8 mouse cellular contexts compared by ENCODE assay signal in genomic region chr6:52159164-52159761, GRCm38 (mm10). TPM values are rescaled to one million over a fixed set of nuclear protein-coding genes. Genes with fewer than 3 reads are reported as not detected.
DNase-seq lines count a peak whose midpoint lies in the region; ATAC-seq and TF ChIP-seq lines count a peak whose summit lies in the region.

No protein-coding gene starts in this region.

- no peak for ATAC-seq in forebrain, embryonic 16.5 days
- 0 out of 2 replicates have a peak, but pooled peaks have one; percentile 1 for ATAC-seq in intestine, embryonic 14.5 days (replicated peaks; ENCODE audit: low FRiP score, low TSS enrichment, low read depth)
- ATAC-seq in lung, embryonic 16.5 days (ENCODE audit: low read depth) = peak; percentile 24; the same call in 1 of the 2 replicates
- no peak for ATAC-seq in monocyte, adult 5-6 weeks (replicated peaks; ENCODE audit: insufficient number of reproducible peaks, low FRiP score, low TSS enrichment, poor library complexity, severe bottlenecking)

- peak overlapping the region; percentile 69 for H3K4me3 ChIP-seq in forebrain, embryonic 10.5 days
- no peak overlapping the region for H3K4me3 ChIP-seq in forebrain, embryonic 16.5 days (replicated peaks; ENCODE audit: low read length)
- H3K4me3 ChIP-seq in intestine, embryonic 14.5 days (ENCODE audit: low read depth, low read length) = peak overlapping the region; percentile 59
- peak overlapping the region; percentile 80 for H3K4me3 ChIP-seq in lung, embryonic 16.5 days (ENCODE audit: low read length)

- WGBS in forebrain, embryonic 10.5 days = 1% methylated on average over 12 of the region's 12 CpGs
- WGBS in forebrain, embryonic 16.5 days = 3% methylated on average over 12 of the region's 12 CpGs
- 10% methylated on average over 12 of the region's 12 CpGs for WGBS in intestine, embryonic 14.5 days
- 3% methylated on average over 12 of the region's 12 CpGs for WGBS in lung, embryonic 16.5 days

- no peak overlapping the region; the same call in 1 of the 2 replicates for H3K4me2 ChIP-seq in forebrain, embryonic 16.5 days (ENCODE audit: low read length)
- H3K4me2 ChIP-seq in intestine, embryonic 14.5 days (ENCODE audit: low read length) = peak overlapping the region; percentile 70
- peak overlapping the region; percentile 96 for H3K4me2 ChIP-seq in lung, embryonic 16.5 days (ENCODE audit: low read depth, low read length)

- H3K36me3 ChIP-seq in forebrain, embryonic 10.5 days (replicated peaks) = no peaks in the 10 kb centered on the region
- H3K36me3 ChIP-seq in forebrain, embryonic 16.5 days (ENCODE audit: control insufficient read depth, insufficient read depth) = no peaks in the 10 kb centered on the region
- peaks cover 4% of the 10 kb centered on the region; the same call in 1 of the 2 replicates for H3K36me3 ChIP-seq in intestine, embryonic 14.5 days (ENCODE audit: control insufficient read depth, insufficient read depth, low read length)
- no peaks in the 10 kb centered on the region for H3K36me3 ChIP-seq in lung, embryonic 16.5 days (ENCODE audit: control insufficient read depth, insufficient read depth, low read length)

- no peak overlapping the region for H3K9ac ChIP-seq in forebrain, embryonic 16.5 days (replicated peaks; ENCODE audit: low read depth, low read length)
- H3K9ac ChIP-seq in intestine, embryonic 14.5 days (ENCODE audit: low read length) = peak overlapping the region; percentile 87
- H3K9ac ChIP-seq in lung, embryonic 16.5 days (ENCODE audit: low read length) = peak overlapping the region; percentile 85

- peaks cover 32% of the 10 kb centered on the region for H3K4me1 ChIP-seq in forebrain, embryonic 10.5 days
- H3K4me1 ChIP-seq in forebrain, embryonic 16.5 days (replicated peaks; ENCODE audit: control insufficient read depth, insufficient read depth, low read length) = peaks cover 12% of the 10 kb centered on the region
- H3K4me1 ChIP-seq in intestine, embryonic 14.5 days (replicated peaks; ENCODE audit: control insufficient read depth, insufficient read depth, low read length) = peaks cover 35% of the 10 kb centered on the region
- peaks cover 10% of the 10 kb centered on the region for H3K4me1 ChIP-seq in lung, embryonic 16.5 days (replicated peaks; ENCODE audit: control insufficient read depth, insufficient read depth, low read length)

- H3K27ac ChIP-seq in forebrain, embryonic 10.5 days = no peak overlapping the region
- no peak overlapping the region for H3K27ac ChIP-seq in forebrain, embryonic 16.5 days (ENCODE audit: low read length)
- H3K27ac ChIP-seq in intestine, embryonic 14.5 days (ENCODE audit: low read depth) = peak overlapping the region; percentile 93
- peak overlapping the region; percentile 98 for H3K27ac ChIP-seq in lung, embryonic 16.5 days (ENCODE audit: low read length)

- H3K27me3 ChIP-seq in forebrain, embryonic 10.5 days (ENCODE audit: poor library complexity, severe bottlenecking) = peaks cover 100% of the 10 kb centered on the region
- peaks cover 90% of the 10 kb centered on the region for H3K27me3 ChIP-seq in forebrain, embryonic 16.5 days (replicated peaks; ENCODE audit: control insufficient read depth, insufficient read depth, low read length)
- peaks cover 34% of the 10 kb centered on the region for H3K27me3 ChIP-seq in intestine, embryonic 14.5 days (replicated peaks; ENCODE audit: control insufficient read depth, insufficient read depth, low read length)
- H3K27me3 ChIP-seq in lung, embryonic 16.5 days (ENCODE audit: control insufficient read depth, insufficient read depth, low read depth, low read length) = peaks cover 52% of the 10 kb centered on the region

- no peak for TF ChIP-seq CTCF in brain, embryonic 14.5 days (IDR thresholded peaks at IDR 0.05; ENCODE audit: borderline replicate concordance, extremely low read depth, insufficient read depth, insufficient read length)

- DNase-seq in forebrain, embryonic 10.5 days (ENCODE audit: extremely low spot score, low spot score) = peak; percentile 50
- peak; percentile 17 for DNase-seq in brain, embryonic 14.5 days (ENCODE audit: low read depth)
- DNase-seq in intestine, embryonic 14.5 days (ENCODE audit: low spot score) = no peak
- DNase-seq in frontal cortex, postnatal 10 days (ENCODE audit: low spot score in 2 of 2) = no peak
- DNase-seq in cerebellum, postnatal 25 days = no peak

- no peak for TF ChIP-seq POLR2A in brain, embryonic 14.5 days (IDR thresholded peaks at IDR 0.05; ENCODE audit: borderline replicate concordance, extremely low read depth, insufficient read depth, insufficient read length, poor library complexity, severe bottlenecking)

- no peaks in the 10 kb centered on the region for H3K9me3 ChIP-seq in forebrain, embryonic 10.5 days
- no peaks in the 10 kb centered on the region for H3K9me3 ChIP-seq in forebrain, embryonic 16.5 days (ENCODE audit: control insufficient read depth, low read length)
- H3K9me3 ChIP-seq in intestine, embryonic 14.5 days (ENCODE audit: control insufficient read depth, low read length) = no peaks in the 10 kb centered on the region
- no peaks in the 10 kb centered on the region for H3K9me3 ChIP-seq in lung, embryonic 16.5 days (ENCODE audit: control insufficient read depth, low read length)

RNA-seq across cellular contexts. Expression of gene Hoxa1, which starts 1.1 kb away (rescaled TPM):
- not detected in 2 replicates for polyA plus RNA-seq in forebrain, embryonic 10.5 days (2016; fragmentation: Nextera tagmentation; extraction: Ambion mirVana)
- not detected in 2 replicates for polyA plus RNA-seq in forebrain, embryonic 16.5 days (2015; fragmentation: Nextera tagmentation; extraction: Ambion mirVana)
- 0.39 and 1.2 TPM in 2 replicates for polyA plus RNA-seq in brain, embryonic 14.5 days (2012; rRNA removed)
- polyA plus RNA-seq in intestine, embryonic 14.5 days (2014; fragmentation: Nextera tagmentation; extraction: Ambion mirVana) = 1.2 and 1.4 TPM in 2 replicates
- 1.4 and 1.6 TPM in 2 replicates for polyA plus RNA-seq in lung, embryonic 16.5 days (2015; fragmentation: Nextera tagmentation; extraction: Ambion mirVana)
- total RNA-seq in monocyte, adult 5-6 weeks (2017) = not detected in 3 replicates

RNA-seq across cellular contexts. Expression of gene Hoxa2, which starts 5.4 kb away (rescaled TPM):
- polyA plus RNA-seq in forebrain, embryonic 10.5 days (2016; fragmentation: Nextera tagmentation; extraction: Ambion mirVana) = not detected in 2 replicates
- polyA plus RNA-seq in forebrain, embryonic 16.5 days (2015; fragmentation: Nextera tagmentation; extraction: Ambion mirVana) = not detected in 2 replicates
- 3.2 and 14.2 TPM in 2 replicates for polyA plus RNA-seq in brain, embryonic 14.5 days (2012; rRNA removed)
- 10.1 and 10.8 TPM in 2 replicates for polyA plus RNA-seq in intestine, embryonic 14.5 days (2014; fragmentation: Nextera tagmentation; extraction: Ambion mirVana)
- 9.5 and 10.2 TPM in 2 replicates for polyA plus RNA-seq in lung, embryonic 16.5 days (2015; fragmentation: Nextera tagmentation; extraction: Ambion mirVana)
- not detected in 3 replicates for total RNA-seq in monocyte, adult 5-6 weeks (2017)

RNA-seq across cellular contexts. Expression of gene 5730596B20Rik, which starts 18.0 kb away (rescaled TPM):
- polyA plus RNA-seq in forebrain, embryonic 10.5 days (2016; fragmentation: Nextera tagmentation; extraction: Ambion mirVana) = not detected in 2 replicates
- not detected in 2 replicates for polyA plus RNA-seq in forebrain, embryonic 16.5 days (2015; fragmentation: Nextera tagmentation; extraction: Ambion mirVana)
- 0.10 and 0.67 TPM in 2 replicates for polyA plus RNA-seq in brain, embryonic 14.5 days (2012; rRNA removed)
- 2.5 and 2.8 TPM in 2 replicates for polyA plus RNA-seq in intestine, embryonic 14.5 days (2014; fragmentation: Nextera tagmentation; extraction: Ambion mirVana)
- 2.4 and 2.5 TPM in 2 replicates for polyA plus RNA-seq in lung, embryonic 16.5 days (2015; fragmentation: Nextera tagmentation; extraction: Ambion mirVana)
- total RNA-seq in monocyte, adult 5-6 weeks (2017) = not detected in 3 replicates

RNA-seq across cellular contexts. Expression of gene Hoxa4, which starts 32.3 kb away (rescaled TPM):
- not detected in 2 replicates for polyA plus RNA-seq in forebrain, embryonic 10.5 days (2016; fragmentation: Nextera tagmentation; extraction: Ambion mirVana)
- polyA plus RNA-seq in forebrain, embryonic 16.5 days (2015; fragmentation: Nextera tagmentation; extraction: Ambion mirVana) = not detected in 2 replicates
- polyA plus RNA-seq in brain, embryonic 14.5 days (2012; rRNA removed) = 1.9 and 16.4 TPM in 2 replicates
- 7.5 and 7.7 TPM in 2 replicates for polyA plus RNA-seq in intestine, embryonic 14.5 days (2014; fragmentation: Nextera tagmentation; extraction: Ambion mirVana)
- 2.4 and 2.7 TPM in 2 replicates for polyA plus RNA-seq in lung, embryonic 16.5 days (2015; fragmentation: Nextera tagmentation; extraction: Ambion mirVana)
- not detected in 3 replicates for total RNA-seq in monocyte, adult 5-6 weeks (2017)

RNA-seq across cellular contexts. Expression of gene Hoxa5, which starts 45.1 kb away (rescaled TPM):
- not detected in 2 replicates for polyA plus RNA-seq in forebrain, embryonic 10.5 days (2016; fragmentation: Nextera tagmentation; extraction: Ambion mirVana)
- polyA plus RNA-seq in forebrain, embryonic 16.5 days (2015; fragmentation: Nextera tagmentation; extraction: Ambion mirVana) = not detected in 2 replicates
- polyA plus RNA-seq in brain, embryonic 14.5 days (2012; rRNA removed) = 5.0 and 47.1 TPM in 2 replicates
- 30.1 and 34.1 TPM in 2 replicates for polyA plus RNA-seq in intestine, embryonic 14.5 days (2014; fragmentation: Nextera tagmentation; extraction: Ambion mirVana)
- polyA plus RNA-seq in lung, embryonic 16.5 days (2015; fragmentation: Nextera tagmentation; extraction: Ambion mirVana) = 32.3 and 36.3 TPM in 2 replicates
- 0.39 TPM in 1 of 3 replicates, not detected in the others for total RNA-seq in monocyte, adult 5-6 weeks (2017)

Comparison
In these comparisons a context has a peak if more than half of its experiments do, and no peak if none do; other contexts are left out.
1. DNase-seq: peak in forebrain, embryonic 10.5 days (single experiment) and brain, embryonic 14.5 days (single experiment); none in intestine, embryonic 14.5 days (single experiment), frontal cortex, postnatal 10 days (0 of 2) and cerebellum, postnatal 25 days (0 of 2).
2. H3K27ac ChIP-seq: peak in intestine, embryonic 14.5 days (single experiment) and lung, embryonic 16.5 days (single experiment); none in forebrain, embryonic 10.5 days (single experiment) and forebrain, embryonic 16.5 days (single experiment).
3. ATAC-seq: peak in intestine, embryonic 14.5 days (single experiment) and lung, embryonic 16.5 days (single experiment); none in forebrain, embryonic 16.5 days (single experiment) and monocyte, adult 5-6 weeks (single experiment).